Mouse (Mus musculus) kidney, embryonic 15.5 days (tissue): ENCODE results near the gene Egfl6. TPM values are rescaled to one million over a fixed set of nuclear protein-coding genes. Genes with fewer than 3 reads are reported as not detected.
"Not testable (repeated sequence)": the region's sequence is repeated elsewhere in the genome, so short reads cannot be mapped to it uniquely, and the experiment has no call there.

Experiments used
- ATAC-seq: fragments of 200-750 bp; cut with Nextera tagmentation; replicated peaks from 2 replicates; pipeline ENCODE4 v1.8.0; 2017; ENCODE audit warnings: moderate TSS enrichment; ENCODE audit not compliant: low FRiP score
- H3K27ac ChIP-seq: fragments of 300-500 bp; sonication (generic); 2 replicates; pipeline ENCODE4 v1.5.1; 2015; ENCODE audit warnings: mild to moderate bottlenecking, inconsistent platforms
- H3K27me3 ChIP-seq: fragments of 300-500 bp; sonication (generic); 2 replicates; pipeline ENCODE4 v1.6.1; 2015; ENCODE audit warnings: inconsistent platforms
- H3K36me3 ChIP-seq: fragments of 300-500 bp; sonication (generic); 2 replicates; pipeline ENCODE4 v1.6.1; 2015; ENCODE audit warnings: inconsistent platforms
- H3K4me1 ChIP-seq: fragments of 300-500 bp; sonication (generic); 2 replicates; pipeline ENCODE4 v1.6.1; 2015; ENCODE audit warnings: inconsistent platforms
- H3K4me2 ChIP-seq: fragments of 300-500 bp; sonication (generic); 2 replicates; pipeline ENCODE4 v1.6.1; 2015; ENCODE audit warnings: moderate library complexity, mild to moderate bottlenecking, inconsistent platforms
- H3K4me3 ChIP-seq: fragments of 300-500 bp; sonication (generic); replicated peaks from 2 replicates; pipeline ENCODE4 v1.5.1; 2015; ENCODE audit warnings: mild to moderate bottlenecking, inconsistent platforms
- H3K9ac ChIP-seq: fragments of 300-500 bp; sonication (generic); 2 replicates; pipeline ENCODE4 v1.6.1; 2015; ENCODE audit warnings: mild to moderate bottlenecking, inconsistent platforms
- H3K9me3 ChIP-seq: fragments of 300-500 bp; sonication (generic); replicated peaks from 2 replicates; pipeline ENCODE4 v1.6.1; 2016; ENCODE audit warnings: inconsistent platforms
- WGBS: fragments of 180-500 bp; shearing (Covaris S2); methylation state at CpG from one replicate; pipeline ENCODE4 v1.1.7; 2015; ENCODE audit warnings: mixed read lengths; 5-methylcytosine and 5-hydroxymethylcytosine counted together
- polyA plus RNA-seq: library from polyadenylated mRNA; unstranded; fragments of >200 nt; fragmentation: Nextera tagmentation; extraction: Ambion mirVana; gene quantifications from 2 replicates; pipeline ENCODE4 v1.2.1, GENCODE M21; 2015

Egfl6 gene
- polyA plus RNA-seq, 1 experiment from 2014 or later, result 13.3 TPM

- 0 out of 2 replicates have a peak, but pooled peaks cover 7% of the 10 kb centered on the region for H3K4me1 ChIP-seq
- peaks cover 29% of the 10 kb centered on the region for H3K27me3 ChIP-seq
- H3K9me3 ChIP-seq, result no peaks in the 10 kb centered on the region
- 85% methylated on average over 3 of the region's 3 CpGs for WGBS
- no peak overlapping the region for H3K4me2 ChIP-seq
- no peaks in the 10 kb centered on the region for H3K36me3 ChIP-seq
- no peak for ATAC-seq
- no peak overlapping the region for H3K27ac ChIP-seq
- H3K9ac ChIP-seq, result no peak overlapping the region
- no peak overlapping the region for H3K4me3 ChIP-seq
These were observed 69.6 kb downstream of the Egfl6 start for GRCm38 (mm10) chrX:166515923-166516322.

- H3K4me1 ChIP-seq, H3K9ac ChIP-seq, H3K4me3 ChIP-seq, H3K9me3 ChIP-seq, ATAC-seq, H3K36me3 ChIP-seq: not testable (repeated sequence)
- H3K27ac ChIP-seq, result 0 out of 2 replicates have a peak overlapping the region, but pooled peaks have one; percentile 22
- H3K4me2 ChIP-seq, result peak overlapping the region; percentile 41
- WGBS, result 21% methylated on average over 12 of the region's 12 CpGs
- peaks cover 19% of the 10 kb centered on the region for H3K27me3 ChIP-seq
These were observed 71.5 kb downstream of the Egfl6 start for GRCm38 (mm10) chrX:166514035-166514434.

- WGBS, result 91% methylated on average over 4 of the region's 4 CpGs
- no peak overlapping the region for H3K4me2 ChIP-seq
- H3K9me3 ChIP-seq, result no peaks in the 10 kb centered on the region
- H3K27ac ChIP-seq, result no peak overlapping the region
- H3K9ac ChIP-seq, result no peak overlapping the region
- ATAC-seq, result no peak
- no peak overlapping the region for H3K4me3 ChIP-seq
- peaks cover 11% of the 10 kb centered on the region for H3K27me3 ChIP-seq
- H3K36me3 ChIP-seq, result no peaks in the 10 kb centered on the region
- 0 out of 2 replicates have a peak, but pooled peaks cover 7% of the 10 kb centered on the region for H3K4me1 ChIP-seq
These were observed 73.4 kb downstream of the Egfl6 start for GRCm38 (mm10) chrX:166512071-166512470.

GRCm38 (mm10) chrX:166511107-166511506 is 74.4 kb downstream of the Egfl6 start:
- no peak for ATAC-seq
- Histone ChIP-seq H3K9ac (no peak overlapping the region), H3K27ac (no peak overlapping the region), H3K36me3 (no peaks in the 10 kb centered on the region), H3K9me3 (no peaks in the 10 kb centered on the region), H3K4me2 (no peak overlapping the region), H3K27me3 (peaks cover 10% of the 10 kb centered on the region), H3K4me3 (no peak overlapping the region), H3K4me1 (0 out of 2 replicates have a peak, but pooled peaks cover 7% of the 10 kb centered on the region)

GRCm38 (mm10) chrX:166509761-166510738 is 75.5 kb downstream of the Egfl6 start:
- peak; percentile 98 for ATAC-seq
- H3K36me3 ChIP-seq, result no peaks in the 10 kb centered on the region
- H3K9ac ChIP-seq, result peak overlapping the region; percentile 63
- H3K27ac ChIP-seq, result peak overlapping the region; percentile 99
- H3K27me3 ChIP-seq, result peaks cover 3% of the 10 kb centered on the region
- H3K4me1 ChIP-seq, result 0 out of 2 replicates have a peak, but pooled peaks cover 7% of the 10 kb centered on the region
- peak overlapping the region; percentile 57 for H3K4me3 ChIP-seq
- H3K4me2 ChIP-seq, result peak overlapping the region; percentile 52
- WGBS, result 23% methylated on average over 65 of the region's 65 CpGs
- no peaks in the 10 kb centered on the region for H3K9me3 ChIP-seq

- H3K4me2 ChIP-seq, result no peak overlapping the region
- H3K9me3 ChIP-seq, result no peaks in the 10 kb centered on the region
- peaks cover 12% of the 10 kb centered on the region for H3K27me3 ChIP-seq
- no peaks in the 10 kb centered on the region; the same call in 1 of the 2 replicates for H3K36me3 ChIP-seq
- ATAC-seq, result no peak
- H3K4me1 ChIP-seq, result no peaks in the 10 kb centered on the region
- WGBS, result 58% methylated on average over 2 of the region's 2 CpGs
- no peak overlapping the region for H3K27ac ChIP-seq
- H3K9ac ChIP-seq, result no peak overlapping the region
- no peak overlapping the region for H3K4me3 ChIP-seq
These were observed 81.1 kb downstream of the Egfl6 start for GRCm38 (mm10) chrX:166504421-166504820.

GRCm38 (mm10) chrX:166499496-166500190 is 85.9 kb downstream of the Egfl6 start:
- ATAC-seq, result no peak
- no peak overlapping the region for H3K4me3 ChIP-seq

GRCm38 (mm10) chrX:166497771-166498170 is 87.7 kb downstream of the Egfl6 start:
- H3K36me3 ChIP-seq, result no peaks in the 10 kb centered on the region; the same call in 1 of the 2 replicates
- no peak overlapping the region for H3K4me3 ChIP-seq
- no peak for ATAC-seq
- no peaks in the 10 kb centered on the region for H3K9me3 ChIP-seq
- H3K4me2 ChIP-seq, result no peak overlapping the region
- H3K27ac ChIP-seq, result no peak overlapping the region
- WGBS, result 72% methylated on average over 4 of the region's 4 CpGs
- H3K4me1 ChIP-seq, result no peaks in the 10 kb centered on the region
- H3K9ac ChIP-seq, result no peak overlapping the region
- peaks cover 12% of the 10 kb centered on the region; the same call in 1 of the 2 replicates for H3K27me3 ChIP-seq

More at GRCm38 (mm10) chrX:166499496-166500190, 85.9 kb downstream of the Egfl6 start:
- H3K9me3 ChIP-seq, result no peaks in the 10 kb centered on the region
- H3K36me3 ChIP-seq, result no peaks in the 10 kb centered on the region; the same call in 1 of the 2 replicates
- WGBS, result 69% methylated on average over 1 of the region's 1 CpGs
- no peak overlapping the region for H3K4me2 ChIP-seq
- H3K9ac ChIP-seq, result no peak overlapping the region
- H3K27me3 ChIP-seq, result peaks cover 16% of the 10 kb centered on the region; the same call in 1 of the 2 replicates
- no peaks in the 10 kb centered on the region for H3K4me1 ChIP-seq
- H3K27ac ChIP-seq, result no peak overlapping the region

- no peak for ATAC-seq
- Histone ChIP-seq H3K4me1 (no peaks in the 10 kb centered on the region), H3K4me2 (no peak overlapping the region), H3K9me3 (no peaks in the 10 kb centered on the region), H3K27me3 (0 out of 2 replicates have a peak, but pooled peaks cover 4% of the 10 kb centered on the region), H3K4me3 (no peak overlapping the region), H3K27ac (no peak overlapping the region), H3K36me3 (no peaks in the 10 kb centered on the region), H3K9ac (no peak overlapping the region)
- 95% methylated on average over 2 of the region's 2 CpGs for WGBS
These were observed 90.5 kb downstream of the Egfl6 start for GRCm38 (mm10) chrX:166495052-166495451.

GRCm38 (mm10) chrX:166479365-166479983 is 106.0 kb downstream of the Egfl6 start, which contains the start of gene Rab9:
Gene Rab9, minus strand, starts transcription at chrX:166479867.
- peaks cover 18% of the 10 kb centered on the region; the same call in 1 of the 2 replicates for H3K27me3 ChIP-seq
- peak; percentile 98 for ATAC-seq
- peaks cover 7% of the 10 kb centered on the region; the same call in 1 of the 2 replicates for H3K4me1 ChIP-seq
- H3K4me2 ChIP-seq, result peak within 1 kb of the TSS; percentile 59
- H3K4me3 ChIP-seq, result peak within 1 kb of the TSS; percentile 63
- no peaks in the 10 kb centered on the region for H3K9me3 ChIP-seq
- peaks cover 11% of the 10 kb centered on the region; the same call in 1 of the 2 replicates for H3K36me3 ChIP-seq
- 18% methylated on average over 41 of the region's 41 CpGs for WGBS
- peak within 1 kb of the TSS; percentile 62 for H3K9ac ChIP-seq
- peak within 1 kb of the TSS; percentile 86 for H3K27ac ChIP-seq

GRCm38 (mm10) chrX:166478631-166479364 is 106.7 kb downstream of the Egfl6 start:
- ATAC-seq, result peak; percentile 33; the same call in 1 of the 2 replicates
- H3K27ac ChIP-seq, result peak overlapping the region; percentile 86
- H3K9me3 ChIP-seq, result no peaks in the 10 kb centered on the region
- H3K9ac ChIP-seq, result peak overlapping the region; percentile 62
- peaks cover 18% of the 10 kb centered on the region; the same call in 1 of the 2 replicates for H3K27me3 ChIP-seq
- peaks cover 11% of the 10 kb centered on the region; the same call in 1 of the 2 replicates for H3K36me3 ChIP-seq
- 28% methylated on average over 28 of the region's 28 CpGs for WGBS
- peaks cover 7% of the 10 kb centered on the region; the same call in 1 of the 2 replicates for H3K4me1 ChIP-seq
- peak overlapping the region; percentile 63 for H3K4me3 ChIP-seq
- peak overlapping the region; percentile 59 for H3K4me2 ChIP-seq
